8 mouse cellular contexts compared by ENCODE assay signal in genomic region chr2:71528714-71529510, GRCm38 (mm10). TPM values are rescaled to one million over a fixed set of nuclear protein-coding genes. Genes with fewer than 3 reads are reported as not detected.
A peak's percentile ranks its signal among the peaks of the same experiment; 100 is the strongest.
DNase-seq lines count a peak whose midpoint lies in the region; ATAC-seq lines count a peak whose summit lies in the region.

No protein-coding gene starts in this region.

- H3K9ac ChIP-seq in kidney, embryonic 14.5 days (ENCODE audit: low read depth, low read length), result peak overlapping the region; percentile 45; the same call in 1 of the 2 replicates
- H3K9ac ChIP-seq in midbrain, embryonic 13.5 days (replicated peaks), result peak overlapping the region; percentile 51

- DNase-seq in kidney, adult 8-10 months, result no peak
- DNase-seq in R1 (ENCODE audit: low read depth, low spot score), result peak; percentile 59
- DNase-seq in hindbrain, embryonic 10.5 days (ENCODE audit: low spot score), result no peak
- no peak for DNase-seq in embryo, embryonic 11 days
- DNase-seq in layer of hippocampus, postnatal 25 days (ENCODE audit: extremely low spot score in 1 of 2, low spot score in 1 of 2), result no peak
- DNase-seq in left cerebral cortex, adult 8-10 months (ENCODE audit: low spot score in 2 of 2), result no peak

- H3K9me3 ChIP-seq in kidney, embryonic 14.5 days (ENCODE audit: control insufficient read depth, low read length), result no peaks in the 10 kb centered on the region
- H3K9me3 ChIP-seq in hindbrain, embryonic 10.5 days, result no peaks in the 10 kb centered on the region
- H3K9me3 ChIP-seq in midbrain, embryonic 13.5 days, result no peaks in the 10 kb centered on the region

- H3K4me1 ChIP-seq in kidney, embryonic 14.5 days (ENCODE audit: control insufficient read depth, insufficient read depth, low read length), result peaks cover 4% of the 10 kb centered on the region; the same call in 1 of the 2 replicates
- peaks cover 41% of the 10 kb centered on the region for H3K4me1 ChIP-seq in hindbrain, embryonic 10.5 days (replicated peaks)
- peaks cover 19% of the 10 kb centered on the region for H3K4me1 ChIP-seq in midbrain, embryonic 13.5 days (replicated peaks)

- no peak overlapping the region for H3K27ac ChIP-seq in kidney, embryonic 14.5 days (ENCODE audit: low read depth, low read length)
- peak overlapping the region; percentile 79 for H3K27ac ChIP-seq in hindbrain, embryonic 10.5 days
- H3K27ac ChIP-seq in midbrain, embryonic 13.5 days, result peak overlapping the region; percentile 76

- peak overlapping the region; percentile 91 for H3K4me2 ChIP-seq in kidney, embryonic 14.5 days (replicated peaks; ENCODE audit: low read depth, low read length)
- peak overlapping the region; percentile 68 for H3K4me2 ChIP-seq in midbrain, embryonic 13.5 days (replicated peaks)

- H3K36me3 ChIP-seq in kidney, embryonic 14.5 days (ENCODE audit: control insufficient read depth, insufficient read depth, low read length), result no peaks in the 10 kb centered on the region
- no peaks in the 10 kb centered on the region for H3K36me3 ChIP-seq in hindbrain, embryonic 10.5 days
- no peaks in the 10 kb centered on the region for H3K36me3 ChIP-seq in midbrain, embryonic 13.5 days

- ATAC-seq in kidney, embryonic 14.5 days (ENCODE audit: low FRiP score, low TSS enrichment), result peak; percentile 65
- ATAC-seq in midbrain, embryonic 13.5 days, result peak; percentile 68

- H3K4me3 ChIP-seq in kidney, embryonic 14.5 days (ENCODE audit: low read length), result peak overlapping the region; percentile 39
- peak overlapping the region; percentile 61 for H3K4me3 ChIP-seq in hindbrain, embryonic 10.5 days
- H3K4me3 ChIP-seq in midbrain, embryonic 13.5 days (replicated peaks), result peak overlapping the region; percentile 44

- WGBS in kidney, embryonic 14.5 days, result under 1% methylated on average over 54 of the region's 57 CpGs
- WGBS in hindbrain, embryonic 10.5 days, result under 1% methylated on average over 57 of the region's 57 CpGs
- WGBS in midbrain, embryonic 13.5 days, result under 1% methylated on average over 50 of the region's 57 CpGs

- H3K27me3 ChIP-seq in kidney, embryonic 14.5 days (ENCODE audit: control insufficient read depth, insufficient read depth, low read length), result peaks cover 97% of the 10 kb centered on the region
- H3K27me3 ChIP-seq in hindbrain, embryonic 10.5 days (ENCODE audit: insufficient read depth, poor library complexity, severe bottlenecking), result peaks cover 100% of the 10 kb centered on the region
- peaks cover 98% of the 10 kb centered on the region for H3K27me3 ChIP-seq in midbrain, embryonic 13.5 days

RNA-seq across cellular contexts. Expression of gene Dlx1, which starts 1.0 kb away (rescaled TPM):
- polyA plus RNA-seq in kidney, embryonic 14.5 days (2014; fragmentation: Nextera tagmentation; extraction: Ambion mirVana), result not detected in 2 replicates
- 6.4 and 9.9 TPM in 2 replicates for polyA plus RNA-seq in hindbrain, embryonic 10.5 days (2016; fragmentation: Nextera tagmentation; extraction: Ambion mirVana)
- polyA plus RNA-seq in midbrain, embryonic 13.5 days (2015; fragmentation: Nextera tagmentation; extraction: Ambion mirVana), result 53.6 and 56.4 TPM in 2 replicates
- 10 to 100 TPM; 13.6 to 19.3 TPM for total RNA-seq in layer of hippocampus, postnatal 25 days (2021)
- total RNA-seq in left cerebral cortex, adult 8-10 months (2022), result 10 to 100 TPM; 17.8 to 23.6 (median 19.4) TPM

RNA-seq across cellular contexts. Expression of gene Dlx2, which starts 17.6 kb away (rescaled TPM):
- polyA plus RNA-seq in kidney, embryonic 14.5 days (2014; fragmentation: Nextera tagmentation; extraction: Ambion mirVana), result not detected in 2 replicates
- 7.6 and 7.8 TPM in 2 replicates for polyA plus RNA-seq in hindbrain, embryonic 10.5 days (2016; fragmentation: Nextera tagmentation; extraction: Ambion mirVana)
- 10.5 and 14.6 TPM in 2 replicates for polyA plus RNA-seq in midbrain, embryonic 13.5 days (2015; fragmentation: Nextera tagmentation; extraction: Ambion mirVana)
- total RNA-seq in layer of hippocampus, postnatal 25 days (2021), result 1 to 10 TPM; 5.7 to 6.0 TPM
- total RNA-seq in left cerebral cortex, adult 8-10 months (2022), result 1 to 10 TPM; 4.8 to 8.6 (median 6.8) TPM
